Mouse (Mus musculus): ENCODE measurements around the gene Gja5. TPM values are rescaled to one million over a fixed set of nuclear protein-coding genes. Genes with fewer than 3 reads are reported as not detected.

Gja5 gene
- polyA plus RNA-seq, 1 experiment from 2014 or later, result 1.2 TPM

DNA sequence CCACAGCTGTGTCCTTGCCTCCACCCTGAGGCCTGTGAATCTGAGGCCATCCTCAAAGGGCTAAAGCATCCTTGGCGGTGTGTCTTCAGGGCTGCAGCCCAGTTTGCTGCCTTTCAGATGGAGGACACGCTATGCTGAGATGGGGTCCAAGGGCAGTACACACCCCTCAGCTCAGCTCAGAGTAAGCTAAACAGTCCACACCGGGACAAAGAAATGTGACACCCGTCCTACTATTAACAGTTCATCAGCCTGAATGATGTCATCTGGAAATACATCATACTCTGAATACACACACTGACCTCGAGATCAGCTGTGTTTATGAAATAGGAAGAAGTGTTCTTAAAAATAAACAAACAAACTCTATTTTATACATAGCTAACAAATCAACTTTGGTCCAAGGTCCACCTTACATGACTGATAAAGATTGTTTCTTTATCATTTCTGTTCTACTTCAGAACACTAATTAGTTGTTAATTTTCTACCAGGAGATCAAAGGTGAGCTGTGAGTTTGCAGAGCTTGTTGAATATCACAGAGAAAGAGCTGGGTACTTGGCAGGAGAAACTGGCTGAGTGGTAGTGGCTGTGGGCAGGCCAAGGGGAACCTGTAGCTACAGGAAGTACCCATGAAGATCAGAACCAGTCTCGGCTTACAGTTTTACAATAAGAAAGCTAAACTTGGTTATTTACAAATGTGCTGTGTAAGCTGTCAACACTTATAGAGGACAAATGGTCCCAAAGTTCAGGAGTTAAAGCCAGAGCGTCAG, 29.5 kb upstream of the Gja5 start:
- no peak overlapping the region for H3K4me2 ChIP-seq (ENCODE audit: low read depth, low read length)
- H3K4me1 ChIP-seq (ENCODE audit: control insufficient read depth, insufficient read depth, low read length), result no peaks in the 10 kb centered on the region
- H3K36me3 ChIP-seq (ENCODE audit: control insufficient read depth, insufficient read depth, low read length), result peaks cover 37% of the 10 kb centered on the region
- H3K27me3 ChIP-seq (ENCODE audit: control insufficient read depth, insufficient read depth, low read length), result no peaks in the 10 kb centered on the region
- H3K9me3 ChIP-seq (ENCODE audit: control insufficient read depth, low read length), result no peaks in the 10 kb centered on the region
- H3K4me3 ChIP-seq (ENCODE audit: low read depth, low read length), result no peak overlapping the region
- H3K9ac ChIP-seq (replicated peaks; ENCODE audit: low read depth, low read length), result no peak overlapping the region
- 83% methylated on average over 7 of the region's 7 CpGs for WGBS
- H3K27ac ChIP-seq (ENCODE audit: low read depth, low read length), result no peak overlapping the region
- no peak for ATAC-seq (ENCODE audit: low read depth)

DNA sequence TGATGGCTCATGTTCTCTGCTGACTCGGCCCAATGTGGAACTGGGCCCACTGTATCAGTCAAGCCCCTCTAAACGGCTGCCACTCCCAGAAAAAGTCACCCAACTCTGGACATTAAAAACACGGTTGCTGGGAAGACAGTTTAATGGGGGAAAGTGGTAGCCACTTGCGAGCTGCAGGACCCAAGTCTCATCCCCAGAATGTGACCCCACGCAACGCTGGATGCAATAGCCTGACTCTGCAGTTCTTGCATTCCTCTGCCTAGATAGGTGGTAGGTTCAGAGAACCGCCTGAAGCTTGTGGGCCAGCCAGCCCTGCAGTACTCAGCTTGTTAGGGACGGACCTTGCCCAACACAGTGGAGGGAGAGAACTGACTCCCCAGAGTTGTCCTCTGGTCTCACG, 25.0 kb upstream of the Gja5 start:
- H3K36me3 ChIP-seq (ENCODE audit: control insufficient read depth, insufficient read depth, low read length), result peaks cover 18% of the 10 kb centered on the region
- 92% methylated on average over 9 of the region's 9 CpGs for WGBS
- no peak overlapping the region for H3K4me3 ChIP-seq (ENCODE audit: low read depth, low read length)
- no peaks in the 10 kb centered on the region for H3K9me3 ChIP-seq (ENCODE audit: control insufficient read depth, low read length)
- no peak overlapping the region for H3K4me2 ChIP-seq (ENCODE audit: low read depth, low read length)
- no peak for ATAC-seq (ENCODE audit: low read depth)
- no peaks in the 10 kb centered on the region for H3K4me1 ChIP-seq (ENCODE audit: control insufficient read depth, insufficient read depth, low read length)
- no peak overlapping the region for H3K27ac ChIP-seq (ENCODE audit: low read depth, low read length)
- H3K9ac ChIP-seq (replicated peaks; ENCODE audit: low read depth, low read length), result no peak overlapping the region
- no peaks in the 10 kb centered on the region for H3K27me3 ChIP-seq (ENCODE audit: control insufficient read depth, insufficient read depth, low read length)

DNA sequence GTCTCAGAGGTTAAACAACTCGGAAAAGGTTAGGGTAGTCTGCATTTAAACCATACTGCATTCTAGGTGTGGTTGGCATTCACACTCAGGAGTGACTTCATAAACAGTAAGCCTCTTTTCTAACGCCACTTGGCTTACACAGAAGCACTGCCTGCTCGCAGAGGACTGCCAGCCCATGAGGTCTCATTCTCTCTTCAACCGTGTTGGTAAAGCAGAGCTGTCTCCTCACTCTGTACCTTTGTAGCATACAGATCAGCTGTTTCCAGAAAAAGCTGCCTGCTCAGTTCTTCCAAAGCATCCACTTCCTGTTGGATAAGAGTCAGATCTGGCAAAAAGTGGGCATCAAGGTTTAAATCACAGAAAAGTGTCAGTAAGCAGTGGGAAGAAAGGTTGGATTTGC, 24.1 kb upstream of the Gja5 start:
- Histone ChIP-seq H3K36me3 (ENCODE audit: control insufficient read depth, insufficient read depth, low read length) (peaks cover 10% of the 10 kb centered on the region), H3K9me3 (ENCODE audit: control insufficient read depth, low read length) (no peaks in the 10 kb centered on the region), H3K27ac (ENCODE audit: low read depth, low read length) (no peak overlapping the region), H3K9ac (replicated peaks; ENCODE audit: low read depth, low read length) (no peak overlapping the region), H3K27me3 (ENCODE audit: control insufficient read depth, insufficient read depth, low read length) (no peaks in the 10 kb centered on the region), H3K4me2 (ENCODE audit: low read depth, low read length) (no peak overlapping the region), H3K4me1 (ENCODE audit: control insufficient read depth, insufficient read depth, low read length) (no peaks in the 10 kb centered on the region), H3K4me3 (ENCODE audit: low read depth, low read length) (no peak overlapping the region)
- WGBS, result 85% methylated on average over 4 of the region's 4 CpGs
- ATAC-seq (ENCODE audit: low read depth), result no peak

DNA sequence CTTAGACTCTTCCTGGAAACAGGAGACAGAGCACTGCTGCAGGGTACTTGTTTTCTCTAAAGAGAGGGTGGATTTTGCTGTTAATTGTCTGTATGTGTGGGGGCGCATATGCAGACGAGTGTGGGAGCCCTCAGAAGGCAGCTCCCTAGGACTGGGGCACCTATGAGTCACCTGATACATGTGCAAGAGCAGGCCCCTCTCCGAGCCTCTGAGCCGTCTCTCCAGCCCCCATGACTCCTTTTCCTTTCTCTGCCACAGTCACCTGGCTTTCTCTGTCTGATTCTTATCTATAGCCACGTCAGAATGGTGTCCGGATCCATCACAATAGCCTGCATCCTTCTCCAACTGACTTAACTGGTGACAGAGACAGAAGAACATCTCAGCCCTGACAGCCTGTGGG, 22.9 kb upstream of the Gja5 start:
- peaks cover 15% of the 10 kb centered on the region for H3K36me3 ChIP-seq (ENCODE audit: control insufficient read depth, insufficient read depth, low read length)
- H3K4me2 ChIP-seq (ENCODE audit: low read depth, low read length), result no peak overlapping the region
- 91% methylated on average over 6 of the region's 6 CpGs for WGBS
- H3K4me3 ChIP-seq (ENCODE audit: low read depth, low read length), result no peak overlapping the region
- ATAC-seq (ENCODE audit: low read depth), result no peak
- no peaks in the 10 kb centered on the region for H3K4me1 ChIP-seq (ENCODE audit: control insufficient read depth, insufficient read depth, low read length)
- no peaks in the 10 kb centered on the region for H3K9me3 ChIP-seq (ENCODE audit: control insufficient read depth, low read length)
- no peak overlapping the region for H3K27ac ChIP-seq (ENCODE audit: low read depth, low read length)
- no peaks in the 10 kb centered on the region for H3K27me3 ChIP-seq (ENCODE audit: control insufficient read depth, insufficient read depth, low read length)
- H3K9ac ChIP-seq (replicated peaks; ENCODE audit: low read depth, low read length), result no peak overlapping the region

DNA sequence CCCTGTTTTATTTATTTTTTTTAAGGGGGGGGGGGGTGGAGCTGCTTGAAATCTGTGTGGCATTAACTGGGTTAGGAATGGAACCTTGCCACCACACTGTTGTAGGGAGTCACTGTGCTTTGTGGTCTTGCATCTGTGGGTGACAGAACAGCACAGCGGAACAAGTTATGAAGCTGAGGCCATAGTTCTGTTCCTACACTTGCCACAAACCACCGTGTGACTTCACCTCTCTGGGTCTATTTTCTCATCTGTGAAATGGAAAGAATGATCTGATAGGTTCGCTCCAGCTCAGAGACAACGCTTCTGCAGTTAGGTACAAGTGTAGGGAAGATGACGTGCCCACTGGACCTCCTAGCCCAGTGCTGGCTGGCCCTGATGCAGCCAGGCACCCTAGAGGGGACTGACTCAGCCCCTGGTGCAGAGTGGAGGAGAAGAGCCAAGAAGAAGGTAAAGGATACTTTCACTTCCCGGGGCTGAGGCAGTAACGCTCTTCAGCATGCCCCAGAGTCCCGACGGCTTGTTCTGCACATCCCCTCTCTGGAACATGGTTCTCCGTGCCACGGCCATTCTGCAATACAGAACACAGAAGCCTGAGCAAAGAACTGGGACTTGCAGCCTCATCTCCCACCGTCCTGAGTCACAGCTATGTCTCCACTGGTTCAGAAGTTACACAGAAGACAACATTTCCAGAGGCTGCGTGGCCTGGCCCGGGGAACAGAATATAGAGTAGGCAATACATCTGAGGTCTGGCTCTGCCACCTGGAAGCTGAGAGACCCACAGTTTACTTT, 22.2 kb upstream of the Gja5 start:
- Histone ChIP-seq H3K9ac (replicated peaks; ENCODE audit: low read depth, low read length) (no peak overlapping the region), H3K4me2 (ENCODE audit: low read depth, low read length) (no peak overlapping the region), H3K36me3 (ENCODE audit: control insufficient read depth, insufficient read depth, low read length) (peaks cover 16% of the 10 kb centered on the region), H3K27me3 (ENCODE audit: control insufficient read depth, insufficient read depth, low read length) (no peaks in the 10 kb centered on the region), H3K27ac (ENCODE audit: low read depth, low read length) (no peak overlapping the region), H3K4me1 (ENCODE audit: control insufficient read depth, insufficient read depth, low read length) (no peaks in the 10 kb centered on the region), H3K4me3 (ENCODE audit: low read depth, low read length) (no peak overlapping the region), H3K9me3 (ENCODE audit: control insufficient read depth, low read length) (no peaks in the 10 kb centered on the region)
- 94% methylated on average over 14 of the region's 14 CpGs for WGBS
- no peak for ATAC-seq (ENCODE audit: low read depth)

DNA sequence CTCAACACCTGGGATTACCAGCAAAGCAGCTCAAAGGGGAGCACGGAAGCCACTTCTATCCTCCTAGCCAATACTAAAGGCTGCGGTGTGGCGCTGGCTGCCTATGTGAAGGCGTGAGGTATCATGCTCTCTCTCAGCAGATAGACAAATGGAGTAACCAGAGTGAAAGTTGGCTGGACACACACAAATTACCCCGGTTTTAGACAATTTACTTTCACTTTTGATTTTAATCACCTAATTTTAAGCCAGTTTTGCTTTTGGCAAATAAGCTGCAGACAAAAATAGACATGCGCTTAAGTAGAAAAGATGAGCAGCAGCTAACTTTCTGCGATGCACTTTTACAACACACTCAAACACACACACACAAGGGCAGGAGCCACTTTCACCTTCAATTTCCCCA, 20.8 kb upstream of the Gja5 start:
- H3K36me3 ChIP-seq (ENCODE audit: control insufficient read depth, insufficient read depth, low read length), result peaks cover 23% of the 10 kb centered on the region
- H3K9me3 ChIP-seq (ENCODE audit: control insufficient read depth, low read length), result no peaks in the 10 kb centered on the region

DNA sequence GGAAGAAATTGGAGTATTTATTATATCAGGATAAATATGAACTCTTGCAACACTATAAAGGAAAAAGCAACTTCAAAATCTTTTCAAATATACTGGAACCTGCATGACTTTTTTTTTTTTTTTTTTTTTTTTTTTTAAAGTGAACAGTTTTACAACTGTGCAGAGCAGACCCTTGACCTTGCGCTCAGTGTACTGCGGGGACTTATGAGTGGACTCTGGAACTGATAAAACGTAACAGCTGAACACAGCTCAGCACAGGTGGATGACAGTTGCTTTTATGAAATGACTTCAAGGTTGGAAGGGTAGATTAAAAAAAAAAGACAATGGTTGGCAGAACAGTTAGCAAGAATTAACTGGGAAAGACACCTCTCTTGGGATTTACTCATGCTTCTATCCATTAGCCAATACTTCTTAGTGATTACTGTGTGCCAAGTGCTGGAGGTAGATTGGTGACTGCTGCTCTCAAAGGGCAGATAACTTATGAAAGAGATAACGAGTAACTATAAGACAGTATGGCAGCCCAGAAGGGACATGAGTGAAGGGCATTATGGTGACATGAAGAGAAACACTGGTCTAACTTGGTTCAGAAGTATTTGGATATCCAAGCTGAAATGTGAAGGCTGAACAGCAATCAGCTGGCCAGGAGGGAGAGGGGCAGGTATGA, 2.0 kb upstream of the Gja5 start:
- no peak overlapping the region for H3K27ac ChIP-seq (ENCODE audit: low read depth, low read length)
- 0 out of 2 replicates have a peak, but pooled peaks cover 2% of the 10 kb centered on the region for H3K36me3 ChIP-seq (ENCODE audit: control insufficient read depth, insufficient read depth, low read length)
- no peak overlapping the region for H3K9ac ChIP-seq (replicated peaks; ENCODE audit: low read depth, low read length)
- H3K4me1 ChIP-seq (ENCODE audit: control insufficient read depth, insufficient read depth, low read length), result peaks cover 6% of the 10 kb centered on the region
- H3K27me3 ChIP-seq (ENCODE audit: control insufficient read depth, insufficient read depth, low read length), result 0 out of 2 replicates have a peak, but pooled peaks cover 2% of the 10 kb centered on the region
- H3K9me3 ChIP-seq (ENCODE audit: control insufficient read depth, low read length), result no peaks in the 10 kb centered on the region
- WGBS, result 90% methylated on average over 4 of the region's 4 CpGs
- no peak for ATAC-seq (ENCODE audit: low read depth)
- H3K4me3 ChIP-seq (ENCODE audit: low read depth, low read length), result no peak overlapping the region
- H3K4me2 ChIP-seq (ENCODE audit: low read depth, low read length), result no peak overlapping the region

More for the DNA sequence above, 20.8 kb upstream of the Gja5 start:
- no peaks in the 10 kb centered on the region for H3K4me1 ChIP-seq (ENCODE audit: control insufficient read depth, insufficient read depth, low read length)
- H3K9ac ChIP-seq (replicated peaks; ENCODE audit: low read depth, low read length), result no peak overlapping the region
- 96% methylated on average over 7 of the region's 7 CpGs for WGBS
- no peak overlapping the region for H3K4me2 ChIP-seq (ENCODE audit: low read depth, low read length)
- ATAC-seq (ENCODE audit: low read depth), result no peak
- H3K4me3 ChIP-seq (ENCODE audit: low read depth, low read length), result no peak overlapping the region
- H3K27ac ChIP-seq (ENCODE audit: low read depth, low read length), result no peak overlapping the region
- no peaks in the 10 kb centered on the region for H3K27me3 ChIP-seq (ENCODE audit: control insufficient read depth, insufficient read depth, low read length)

DNA sequence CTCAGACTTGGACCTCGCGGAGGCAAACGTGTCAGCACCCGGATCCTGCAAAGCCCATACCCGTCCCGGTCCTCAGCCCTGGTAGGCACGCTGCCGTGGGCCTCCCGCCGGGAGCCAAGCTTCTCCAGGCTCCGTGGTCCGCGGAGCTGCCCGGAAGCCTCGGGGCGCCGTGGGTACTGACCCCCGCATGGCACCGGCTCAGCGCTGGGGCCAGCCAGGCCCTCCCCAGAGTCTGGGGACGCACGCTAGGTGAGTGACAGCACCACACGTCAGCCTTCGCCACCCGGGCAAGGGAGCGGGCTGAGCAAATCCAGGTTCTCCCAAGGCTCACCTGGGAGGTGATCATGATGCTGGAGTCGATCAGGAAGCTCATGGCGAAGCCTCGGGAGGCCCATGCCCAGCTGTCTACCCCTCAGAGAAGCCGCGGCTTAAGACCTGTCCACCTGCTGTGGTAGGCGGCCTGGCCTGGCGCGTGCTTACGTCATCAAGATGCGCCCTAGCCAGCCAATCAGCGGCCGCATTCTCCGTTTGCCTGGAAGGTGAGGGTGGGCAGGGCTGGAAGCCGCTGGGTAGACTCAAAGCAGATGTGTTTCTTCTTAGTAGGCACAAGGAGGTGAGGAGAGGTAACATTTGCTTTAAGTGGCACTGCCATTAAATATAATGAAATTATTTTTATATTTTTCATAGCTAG, 503 bp downstream of the Gja5 start, which contains the start of gene Gpr89:
Gene Gpr89 (minus strand): TSS at position 496 of the 691 bp plus-strand sequence.
- H3K36me3 ChIP-seq (ENCODE audit: control insufficient read depth, insufficient read depth, low read length), result no peaks in the 10 kb centered on the region
- peak within 1 kb of the TSS; percentile 97 for H3K9ac ChIP-seq (replicated peaks; ENCODE audit: low read depth, low read length)
- no peaks in the 10 kb centered on the region for H3K9me3 ChIP-seq (ENCODE audit: control insufficient read depth, low read length)
- H3K4me1 ChIP-seq (ENCODE audit: control insufficient read depth, insufficient read depth, low read length), result peaks cover 6% of the 10 kb centered on the region
- peak within 1 kb of the TSS; percentile 98 for H3K4me3 ChIP-seq (ENCODE audit: low read depth, low read length)
- peak within 1 kb of the TSS; percentile 81 for H3K4me2 ChIP-seq (ENCODE audit: low read depth, low read length)
- H3K27me3 ChIP-seq (ENCODE audit: control insufficient read depth, insufficient read depth, low read length), result 0 out of 2 replicates have a peak, but pooled peaks cover 2% of the 10 kb centered on the region
- under 1% methylated on average over 37 of the region's 40 CpGs for whole genome bisulfite sequencing
- ATAC-seq (ENCODE audit: low read depth), result peak; percentile 98
- H3K27ac ChIP-seq (ENCODE audit: low read depth, low read length), result peak within 1 kb of the TSS; percentile 55; the same call in 1 of the 2 replicates
